Mouse (Mus musculus) ES-E14 (cell line): ENCODE data around the gene Icmt. TPM values are rescaled to one million over a fixed set of nuclear protein-coding genes. Genes with fewer than 3 reads are reported as not detected.
A peak's percentile ranks its signal among the peaks of the same experiment; 100 is the strongest.

Experiments
- DNase-seq: peaks from one replicate; pipeline ENCODE4 v3.0.0-alpha.2; 2013; ENCODE audit warnings: low read depth, low spot score
- H3K27ac ChIP-seq: 2 replicates; pipeline ENCODE4 v1.5.1; 2012; ENCODE audit warnings: low read depth, mild to moderate bottlenecking, low read length, moderate library complexity, mixed read lengths; ENCODE audit not compliant: poor library complexity, insufficient read depth, severe bottlenecking
- H3K36me3 ChIP-seq: 2 replicates; pipeline ENCODE4 v1.6.1; 2012; ENCODE audit warnings: mild to moderate bottlenecking, low read length, moderate library complexity, mixed read lengths; ENCODE audit not compliant: control insufficient read depth, poor library complexity, insufficient read depth, severe bottlenecking
- H3K4me1 ChIP-seq, 2 experiments: fragments of 150-350 bp in 1 of 2; sonication (generic) in 1 of 2; 2 replicates each; pipeline ENCODE4 v1.6.1; 2012; ENCODE audit warnings: low read length in 2 of 2, mild to moderate bottlenecking in 1 of 2, mixed read lengths in 1 of 2; ENCODE audit not compliant: control insufficient read depth in 2 of 2, insufficient read depth in 2 of 2, poor library complexity in 1 of 2
- H3K4me3 ChIP-seq, 2 experiments: fragments of 150-350 bp in 1 of 2; sonication (generic) in 1 of 2; 2 replicates each; pipeline ENCODE4 v1.5.1; 2012; ENCODE audit warnings: low read length in 2 of 2, low read depth in 1 of 2, mild to moderate bottlenecking in 1 of 2, mixed read lengths in 1 of 2; ENCODE audit not compliant: insufficient read depth in 1 of 2, poor library complexity in 1 of 2, severe bottlenecking in 1 of 2
- H3K9ac ChIP-seq: 2 replicates; pipeline ENCODE4 v1.6.1; 2012; ENCODE audit warnings: low read depth, mild to moderate bottlenecking, low read length, mixed read lengths; ENCODE audit not compliant: poor library complexity, insufficient read depth, severe bottlenecking
- H3K9me3 ChIP-seq: fragments of 150-350 bp; sonication (generic); 2 replicates; pipeline ENCODE4 v1.6.1; 2012; ENCODE audit warnings: low read depth, mild to moderate bottlenecking, low read length; ENCODE audit not compliant: control insufficient read depth, insufficient read depth
- CHD2 ChIP-seq: IDR thresholded peaks from 2 replicates; pipeline ENCODE4 v1.6.1; 2014; ENCODE audit warnings: mild to moderate bottlenecking, low read depth, low read length, inconsistent platforms
- HCFC1 ChIP-seq: IDR thresholded peaks from 2 replicates; pipeline ENCODE4 v1.6.1; 2012; ENCODE audit warnings: low read length, inconsistent platforms, borderline replicate concordance; ENCODE audit not compliant: insufficient read depth
- MAFK ChIP-seq: IDR thresholded peaks from 2 replicates; pipeline ENCODE4 v1.6.1; 2014; ENCODE audit warnings: mild to moderate bottlenecking, low read depth, low read length, inconsistent platforms; ENCODE audit not compliant: insufficient read depth
- ZC3H11A ChIP-seq: IDR thresholded peaks from 2 replicates; pipeline ENCODE4 v1.6.1; 2012; ENCODE audit warnings: low read depth, mild to moderate bottlenecking, inconsistent platforms, low read length, borderline replicate concordance
- ZNF384 ChIP-seq: IDR thresholded peaks from 2 replicates; pipeline ENCODE4 v1.6.1; 2012; ENCODE audit warnings: low read depth, low read length, inconsistent platforms
- in situ Hi-C, 2 experiments: fragments of 600-800 bp; cut with MboI; formaldehyde crosslinking; loops; one replicate each; pipeline ENCODE4 v1.15.1; 2025; ENCODE audit warnings: low sequenced_read_pairs in 2 of 2, inconsistent platforms in 1 of 2; ENCODE audit not compliant: unreplicated experiment in 2 of 2
- total RNA-seq: library from RNA; depleted of rRNA; stranded (reverse); fragments of 300-350 nt; gene quantifications from 2 replicates; pipeline ENCODE4 v1.2.3, GENCODE M21; 2012; rRNA removed

Icmt gene
- 47.7 and 61.4 TPM in 2 replicates for total RNA-seq

DNA sequence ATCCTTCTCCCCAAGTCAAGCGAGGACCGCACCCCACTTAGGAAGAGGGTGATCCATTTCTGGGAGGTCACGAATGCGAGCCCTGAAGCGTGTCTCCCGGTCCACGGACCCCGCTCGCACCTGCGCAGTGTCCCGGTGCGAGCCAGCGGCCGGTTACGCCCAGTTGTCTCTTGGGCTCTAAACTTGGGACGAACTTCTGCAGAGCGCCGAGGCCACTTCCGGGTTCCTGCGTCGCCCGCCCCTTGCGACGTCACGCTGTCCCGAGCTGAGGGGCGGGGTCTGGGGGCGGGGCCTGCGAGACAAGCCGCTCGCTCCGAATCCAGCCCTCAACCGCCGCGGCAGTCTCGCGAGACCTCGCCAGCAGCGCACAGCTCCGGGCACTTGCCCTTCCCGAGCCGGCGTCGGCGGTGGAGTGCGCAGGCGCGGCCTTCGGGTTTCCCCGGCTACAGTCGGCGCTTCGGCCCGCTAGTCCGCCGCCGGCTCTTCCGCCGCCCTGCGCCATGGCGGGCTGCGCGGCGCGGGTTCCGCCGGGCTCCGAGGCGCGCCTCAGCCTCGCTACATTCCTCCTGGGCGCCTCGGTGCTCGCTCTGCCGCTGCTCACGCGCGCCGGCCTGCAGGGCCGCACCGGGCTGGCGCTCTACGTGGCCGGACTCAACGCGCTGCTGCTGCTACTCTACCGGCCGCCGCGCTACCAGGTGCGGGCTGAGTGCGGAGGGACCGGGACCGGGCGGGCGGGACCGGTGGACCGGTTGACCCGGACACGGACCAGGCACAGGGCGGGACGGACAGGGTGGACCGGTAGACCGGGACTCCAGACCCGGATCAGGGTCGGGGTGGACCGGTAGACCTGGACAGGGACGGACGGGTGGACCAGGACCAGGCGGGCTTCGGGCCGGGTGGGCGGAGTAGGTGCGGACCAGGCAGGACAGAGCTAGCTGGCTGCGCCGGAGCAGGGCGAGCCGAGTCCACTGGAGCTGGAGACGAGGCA lies at the start of gene Icmt:
Gene Icmt, plus strand, starts transcription at position 354 of the 988 bp plus-strand sequence.
- in situ Hi-C loops, result no loop called here
- Histone ChIP-seq H3K27ac (peak within 1 kb of the TSS; percentile 26; the same call in 1 of the 2 replicates), H3K9me3 (no peaks in the 10 kb centered on the region), H3K9ac (peak within 1 kb of the TSS; percentile 82), H3K36me3 (peaks cover 11% of the 10 kb centered on the region), H3K4me1 (peaks cover 4 to 22% of the 10 kb centered on the region in 2 experiments; a peak in 2 of 4 replicates), H3K4me3 (peak within 1 kb of the TSS; percentile 76 to 94)
- TF ChIP-seq MAFK (no peak), CHD2 (peak; percentile 97), HCFC1 (peak; percentile 88), ZNF384 (no peak)
- peak; percentile 97 for DNase-seq

DNA sequence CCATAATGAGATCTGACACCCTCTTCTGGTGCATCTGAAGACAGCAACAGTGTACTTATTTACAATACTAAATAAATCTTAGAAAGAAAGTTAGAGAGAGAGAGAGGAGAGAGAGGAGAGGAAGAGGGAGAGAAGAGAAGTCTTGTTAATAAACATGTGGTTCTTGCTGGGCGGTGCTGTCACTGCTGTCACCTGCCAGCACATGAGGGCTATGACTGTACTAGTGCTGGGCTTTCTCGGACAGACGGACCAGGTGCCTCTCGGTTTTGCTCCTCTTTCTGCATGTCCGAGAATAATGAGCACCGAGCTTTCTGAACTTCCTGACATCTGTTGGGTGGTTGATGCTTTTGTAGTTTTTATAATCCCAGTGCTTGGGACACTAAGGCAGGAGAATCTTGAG lies 46.4 kb upstream of the Icmt start:
- H3K4me3 ChIP-seq, result no peak overlapping the region
- no peaks in the 10 kb centered on the region for H3K4me1 ChIP-seq
- H3K9ac ChIP-seq, result no peak overlapping the region
- no peak for DNase-seq
- H3K36me3 ChIP-seq, result peaks cover 5% of the 10 kb centered on the region; the same call in 1 of the 2 replicates
- H3K9me3 ChIP-seq, result no peaks in the 10 kb centered on the region
- no peak overlapping the region for H3K27ac ChIP-seq
- TF ChIP-seq HCFC1 (no peak), MAFK (no peak), CHD2 (no peak), ZNF384 (no peak), ZC3H11A (no peak)
- in situ Hi-C loops, result no loop called here

- DNase-seq, result no peak
- TF ChIP-seq MAFK, result no peak
- TF ChIP-seq ZNF384, result no peak
- TF ChIP-seq CHD2, result no peak
- in situ Hi-C loops, result no loop called here
- Histone ChIP-seq H3K9ac (no peak overlapping the region), H3K9me3 (no peaks in the 10 kb centered on the region), H3K36me3 (peaks cover 7% of the 10 kb centered on the region; the same call in 1 of the 2 replicates), H3K27ac (no peak overlapping the region), H3K4me1 (no peaks in the 10 kb centered on the region), H3K4me3 (no peak overlapping the region)
Measured at GRCm38 (mm10) chr4:152253183-152253759, 43.8 kb upstream of the Icmt start.

DNA sequence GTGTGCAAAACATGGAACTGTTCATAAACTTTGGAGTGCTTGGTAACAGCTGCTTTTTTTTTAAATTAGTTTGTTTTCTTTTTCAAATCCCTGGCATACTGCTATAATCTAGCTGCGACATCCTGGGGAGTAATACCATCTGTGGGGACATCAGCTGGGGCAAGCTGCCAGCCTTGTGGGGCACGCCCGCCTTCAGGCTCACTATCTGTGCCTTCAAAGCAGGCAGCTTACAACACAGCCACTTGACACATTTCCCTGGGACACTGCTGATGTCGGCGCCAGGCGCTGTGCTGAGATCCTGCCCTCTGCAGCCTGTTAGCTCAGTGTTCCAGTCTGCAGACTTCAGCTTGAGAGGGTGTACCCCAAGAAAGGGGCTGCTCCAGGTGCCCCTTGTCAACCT lies 40.0 kb upstream of the Icmt start:
- H3K9me3 ChIP-seq, result no peaks in the 10 kb centered on the region
- H3K36me3 ChIP-seq, result peaks cover 7% of the 10 kb centered on the region; the same call in 1 of the 2 replicates
- no peak overlapping the region for H3K4me3 ChIP-seq
- peaks cover 0 to 9% of the 10 kb centered on the region in 2 experiments; a peak in 1 of 4 replicates for H3K4me1 ChIP-seq
- TF ChIP-seq MAFK (no peak), ZC3H11A (no peak), ZNF384 (no peak), CHD2 (no peak), HCFC1 (no peak)
- no peak for DNase-seq
- in situ Hi-C loops, result no loop called here
- no peak overlapping the region for H3K27ac ChIP-seq
- H3K9ac ChIP-seq, result no peak overlapping the region
